Mouse (Mus musculus) lung, postnatal 4 days (tissue): ENCODE measurements around the gene Ifngr2.
A peak's percentile ranks its signal among the peaks of the same experiment; 100 is the strongest.

Source experiments
- DNase-seq, 2 experiments: peaks; one replicate each; pipeline ENCODE4 v3.0.0; 2021

The Ifngr2 gene

GRCm38 (mm10) chr16:91537065-91537464, 9.8 kb upstream of the Ifngr2 start:
- no peak for DNase-seq

- no peak for DNase-seq
Observed at GRCm38 (mm10) chr16:91538051-91538450, 8.8 kb upstream of the Ifngr2 start.

GRCm38 (mm10) chr16:91538513-91538912, 8.4 kb upstream of the Ifngr2 start:
- DNase-seq = no peak

DNA sequence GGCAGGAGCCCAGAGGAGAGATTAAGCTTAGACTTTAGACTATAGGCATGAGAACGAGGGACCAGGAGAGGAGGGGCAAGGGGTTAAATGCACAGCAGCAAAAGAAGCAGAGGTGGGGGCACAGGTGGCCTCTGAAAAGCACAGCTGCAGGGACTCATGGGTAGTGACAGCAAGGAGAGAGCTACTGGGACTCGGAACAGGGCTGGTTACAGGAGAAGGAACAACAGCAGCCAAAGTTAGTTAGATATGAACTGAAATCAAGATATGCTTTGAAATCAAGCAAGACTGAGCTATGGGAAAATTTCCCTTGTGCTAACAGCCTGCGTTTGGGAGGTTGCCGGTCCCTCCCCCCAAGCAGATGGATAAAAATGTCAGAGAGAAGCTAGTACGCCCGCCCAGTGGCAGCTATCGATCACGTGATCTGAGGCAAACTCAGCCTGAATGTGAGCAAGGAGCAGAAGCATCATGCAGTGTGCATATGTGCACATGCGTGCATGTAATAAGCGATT, 5.2 kb upstream of the Ifngr2 start:
- DNase-seq = no peak

DNA sequence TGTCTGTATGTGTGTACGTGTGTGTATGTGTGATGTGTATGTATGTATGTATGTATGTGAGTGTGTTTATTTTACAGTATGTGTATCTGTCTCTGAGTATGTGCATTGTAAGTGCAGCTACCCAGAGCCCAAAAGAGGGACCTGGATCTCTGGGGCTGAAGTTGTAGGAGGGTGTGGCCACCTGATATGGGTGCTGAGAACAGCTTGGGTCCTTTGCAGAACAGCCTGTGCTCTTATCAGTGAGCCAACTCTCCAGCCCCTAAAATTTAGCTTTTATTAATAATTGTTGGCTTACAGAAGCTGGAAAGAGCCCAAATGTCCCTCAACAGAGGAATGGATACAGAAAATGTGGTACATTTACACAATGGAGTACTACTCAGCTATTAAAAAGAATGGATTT, 3.3 kb upstream of the Ifngr2 start:
- no peak for DNase-seq

DNA sequence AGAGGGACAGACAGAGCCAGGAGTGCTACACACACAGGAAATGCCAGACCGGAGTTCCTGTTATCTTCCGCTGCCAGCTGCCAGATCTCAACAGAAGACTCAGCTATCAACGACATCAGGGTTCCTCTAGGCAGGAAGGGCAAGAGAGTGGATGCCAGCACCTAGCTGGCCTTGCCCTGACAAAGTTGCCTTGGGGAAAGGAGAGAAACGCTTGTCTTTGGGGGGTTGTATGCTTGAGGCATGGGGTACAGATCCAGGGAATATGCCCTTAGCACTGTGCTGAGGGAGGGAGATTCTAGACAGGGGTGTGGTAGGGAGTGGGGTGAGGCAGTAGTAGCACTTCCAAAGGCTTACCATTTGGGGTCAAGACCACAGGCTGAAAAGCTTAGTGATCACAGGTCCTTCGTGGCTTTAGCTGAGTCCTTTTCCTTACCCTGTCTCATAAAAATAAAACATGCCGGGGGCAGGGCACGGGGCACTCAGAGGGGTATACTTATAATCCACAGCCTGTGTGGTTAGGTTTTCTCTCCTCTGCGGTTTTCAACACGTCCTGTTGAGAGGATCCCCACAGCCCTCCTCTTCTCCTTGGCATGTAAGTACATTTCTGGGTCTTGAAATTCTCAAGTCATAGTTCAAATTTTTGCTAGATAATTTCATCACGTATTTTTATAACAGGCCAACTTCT, 1.1 kb upstream of the Ifngr2 start:
- peak; percentile 57 to 76 for DNase-seq

GRCm38 (mm10) chr16:91546391-91546835, 459 bp upstream of the Ifngr2 start:
- peak; percentile 75 to 76 for DNase-seq

DNA sequence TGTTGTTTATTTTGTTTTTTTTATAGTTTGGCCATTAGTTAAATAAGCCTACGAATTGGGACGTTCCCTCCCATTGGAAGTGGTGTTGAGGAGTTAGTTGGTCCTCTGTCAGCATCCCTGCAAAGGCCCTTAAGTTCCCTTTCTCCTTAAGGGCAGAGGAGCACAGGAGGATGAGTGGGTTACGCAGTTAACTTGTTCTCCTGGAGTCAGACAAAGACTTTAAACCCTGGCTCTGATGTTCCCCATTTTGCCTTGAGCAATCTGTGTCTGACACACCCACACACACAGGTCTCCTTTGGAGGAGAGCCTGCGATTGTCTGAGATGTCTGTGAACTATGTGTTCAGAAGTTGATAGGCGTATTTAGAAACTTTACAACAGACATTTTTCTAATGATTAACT, 1.1 kb downstream of the Ifngr2 start:
- DNase-seq = peak in 1 of 2 experiments; percentile 31

- no peak for DNase-seq
Observed at GRCm38 (mm10) chr16:91548586-91548985, 1.7 kb downstream of the Ifngr2 start.

DNA sequence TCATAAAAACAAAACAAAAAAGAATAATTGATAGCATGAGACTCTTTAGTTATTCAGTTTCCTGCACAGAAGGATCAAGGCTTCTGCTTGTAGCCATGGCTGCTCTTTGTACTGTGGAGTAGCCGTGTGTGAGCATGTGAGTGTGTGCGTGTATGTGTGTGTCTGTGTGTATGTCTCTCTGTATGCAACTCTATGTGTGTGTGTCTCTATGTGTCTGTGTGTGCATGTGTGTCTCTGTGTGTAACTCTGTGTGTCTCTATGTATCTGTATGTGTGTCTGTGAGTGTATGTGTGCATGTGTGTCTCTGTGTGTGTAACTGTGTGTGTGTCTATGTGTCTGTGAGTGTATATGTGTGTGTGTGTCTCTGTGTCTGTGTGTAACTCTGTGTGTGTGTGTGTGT, 2.1 kb downstream of the Ifngr2 start:
- DNase-seq = no peak

- no peak for DNase-seq
Observed at GRCm38 (mm10) chr16:91549616-91550015, 2.7 kb downstream of the Ifngr2 start.

GRCm38 (mm10) chr16:91551081-91551524, 4.2 kb downstream of the Ifngr2 start:
- peak in 1 of 2 experiments; percentile 48 for DNase-seq

DNA sequence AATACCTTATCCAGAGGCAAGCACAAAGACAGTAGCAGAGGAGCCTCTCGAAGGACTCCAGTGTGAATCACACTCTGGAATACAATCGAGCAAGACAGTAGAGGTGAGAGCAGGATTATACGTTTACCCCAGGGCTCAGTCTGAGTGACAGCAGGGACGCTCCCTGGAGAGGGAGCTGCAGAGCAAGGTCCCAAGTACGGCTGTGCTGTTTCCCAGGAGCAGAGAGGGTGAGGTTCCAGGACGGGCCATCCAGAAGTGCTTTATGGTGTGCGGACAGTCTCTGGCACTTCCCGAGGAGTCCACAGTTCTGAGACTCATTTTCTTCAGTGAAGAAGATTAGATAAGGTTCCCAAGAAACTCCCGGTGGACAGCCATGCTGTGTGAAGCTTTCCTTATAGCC, 5.2 kb downstream of the Ifngr2 start:
- DNase-seq = no peak

- peak; percentile 65 to 86 for DNase-seq
Observed at GRCm38 (mm10) chr16:91553625-91554024, 6.8 kb downstream of the Ifngr2 start.

- no peak for DNase-seq
Observed at GRCm38 (mm10) chr16:91555017-91555605, 8.2 kb downstream of the Ifngr2 start.

DNA sequence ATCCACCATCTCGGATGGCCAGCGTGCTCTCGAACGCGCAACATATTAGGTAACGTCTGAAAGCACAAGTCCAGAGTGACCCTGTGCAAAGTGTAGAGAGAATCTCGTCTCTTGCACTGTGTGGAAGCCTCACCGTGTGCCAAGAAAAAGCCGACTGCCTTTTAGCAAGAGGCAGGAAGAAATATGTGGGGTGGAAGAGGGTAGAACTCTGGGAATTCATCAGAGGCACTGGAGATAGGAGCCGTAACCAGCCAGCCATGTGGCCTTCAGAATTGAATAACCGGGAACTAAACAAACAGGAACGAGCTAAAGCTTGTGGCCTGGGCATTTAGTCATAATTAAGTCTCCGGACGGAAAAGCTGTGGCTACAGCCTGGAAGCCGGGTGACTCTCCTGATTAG, 9.8 kb downstream of the Ifngr2 start:
- DNase-seq = no peak

DNA sequence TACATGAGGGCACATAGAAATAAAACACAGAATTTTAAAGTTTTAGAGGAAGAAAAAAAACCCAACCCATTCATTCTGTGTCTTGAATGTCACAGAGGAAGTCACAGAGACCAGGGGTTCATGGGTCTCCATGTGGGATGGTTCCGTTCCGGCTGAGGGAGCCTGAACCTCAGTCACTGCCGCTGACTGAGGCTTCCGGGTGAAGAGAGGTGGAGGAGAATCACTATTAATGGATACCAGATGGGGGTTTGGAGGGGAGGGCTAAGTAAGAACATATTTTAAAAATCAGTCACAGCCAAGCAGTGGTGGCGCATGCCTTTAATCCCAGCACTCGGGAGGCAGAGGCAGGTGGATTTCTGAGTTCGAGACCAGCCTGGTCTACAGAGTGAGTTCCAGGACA, 10.3 kb downstream of the Ifngr2 start:
- DNase-seq = no peak

DNA sequence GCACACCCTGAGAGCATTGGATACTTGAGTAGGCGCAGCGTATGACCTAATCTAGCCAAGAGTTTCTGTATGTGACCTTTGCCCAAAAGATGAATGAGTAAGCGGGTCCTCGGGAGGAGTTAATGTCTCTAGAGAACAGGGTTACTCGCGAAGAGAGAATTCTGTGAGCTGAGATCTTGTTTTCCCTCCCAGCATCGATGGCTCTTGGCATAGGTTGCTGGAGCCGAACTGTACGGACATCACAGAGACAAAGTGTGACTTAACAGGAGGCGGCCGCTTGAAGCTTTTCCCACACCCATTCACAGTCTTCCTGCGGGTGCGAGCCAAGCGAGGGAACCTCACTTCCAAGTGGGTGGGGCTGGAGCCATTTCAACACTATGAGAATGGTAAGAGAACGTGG, 10.8 kb downstream of the Ifngr2 start:
- DNase-seq = peak; percentile 49 to 79

DNA sequence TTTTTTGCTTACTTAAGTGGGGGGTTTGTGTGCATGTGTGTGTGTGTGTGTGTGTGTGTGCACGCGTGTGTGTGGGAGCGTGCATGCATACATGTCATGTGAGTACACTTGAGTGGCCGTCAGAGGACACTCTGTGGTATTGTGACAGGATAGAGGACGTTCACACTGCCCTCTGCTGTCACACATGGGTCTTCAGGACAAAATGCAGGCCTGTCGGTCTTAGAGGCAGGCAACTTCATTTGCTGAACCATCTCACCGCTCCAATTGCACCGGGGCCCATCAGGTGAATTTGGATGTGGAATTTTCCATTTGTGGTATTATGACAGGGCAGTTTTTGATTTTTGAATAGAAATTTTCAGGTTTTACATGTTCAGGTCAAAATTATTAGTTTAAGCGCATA, 14.2 kb downstream of the Ifngr2 start:
- DNase-seq = peak; percentile 41 to 47

- no peak for DNase-seq
Observed at GRCm38 (mm10) chr16:91561541-91562457, 14.9 kb downstream of the Ifngr2 start.

DNA sequence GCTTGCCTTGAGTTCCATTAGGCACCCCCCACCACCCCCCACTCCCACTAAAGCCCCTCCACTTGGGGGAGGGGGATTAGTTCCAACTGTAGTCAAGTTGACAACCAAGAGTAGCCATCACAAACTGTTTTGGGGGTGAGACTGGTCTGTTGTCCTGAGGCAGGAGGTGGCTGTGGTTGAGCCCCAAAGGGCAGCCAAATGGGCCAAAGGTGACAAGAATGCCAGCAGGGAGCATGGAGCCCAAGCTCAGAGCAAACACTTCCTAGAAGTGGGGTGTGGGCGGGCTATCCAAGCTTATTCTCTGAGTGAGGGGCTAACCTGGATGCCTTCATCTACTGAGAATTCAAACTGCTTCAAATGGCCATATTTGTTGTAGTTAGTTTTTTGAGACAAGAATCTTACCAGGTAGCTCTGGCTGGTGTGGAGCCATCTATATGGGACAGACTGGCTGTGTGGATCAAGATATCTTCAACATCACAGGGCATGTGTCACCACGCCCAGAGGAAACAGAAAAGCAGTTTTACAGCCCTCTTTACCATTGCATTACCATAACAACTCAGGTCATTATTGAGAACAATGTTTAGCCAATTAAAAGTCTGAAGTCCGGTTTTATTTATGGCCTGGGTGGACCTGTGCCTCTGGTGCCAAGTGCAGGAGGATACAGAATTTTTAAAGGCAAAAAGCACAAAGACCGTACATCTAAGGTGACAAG, 17.9 kb downstream of the Ifngr2 start:
- DNase-seq = no peak

GRCm38 (mm10) chr16:91565292-91565951, 18.6 kb downstream of the Ifngr2 start:
- no peak for DNase-seq
